Mouse (Mus musculus) gastrocnemius, postnatal 36 days (tissue): ENCODE data around the gene Mmp23. TPM values are rescaled to one million over a fixed set of nuclear protein-coding genes. Genes with fewer than 3 reads are reported as not detected.
"Not testable (repeated sequence)": the region's sequence is repeated elsewhere in the genome, so short reads cannot be mapped to it uniquely, and the experiment has no call there.

Experiments
- DNase-seq, 2 experiments: peaks; one replicate each; pipeline ENCODE4 v3.0.0; 2022
- intact Hi-C: fragments of 180-260 bp; cut with DNase I; formaldehyde crosslinking; loops from one replicate; pipeline ENCODE4 v1.15.1; 2025
- total RNA-seq, 2 experiments: library from RNA; stranded (reverse); gene quantifications; 2 replicates each; pipeline ENCODE4 v1.2.3; 2021

Gene Mmp23
- total RNA-seq, 2 experiments from 2014 or later: 2.2 to 3.5 TPM

DNA sequence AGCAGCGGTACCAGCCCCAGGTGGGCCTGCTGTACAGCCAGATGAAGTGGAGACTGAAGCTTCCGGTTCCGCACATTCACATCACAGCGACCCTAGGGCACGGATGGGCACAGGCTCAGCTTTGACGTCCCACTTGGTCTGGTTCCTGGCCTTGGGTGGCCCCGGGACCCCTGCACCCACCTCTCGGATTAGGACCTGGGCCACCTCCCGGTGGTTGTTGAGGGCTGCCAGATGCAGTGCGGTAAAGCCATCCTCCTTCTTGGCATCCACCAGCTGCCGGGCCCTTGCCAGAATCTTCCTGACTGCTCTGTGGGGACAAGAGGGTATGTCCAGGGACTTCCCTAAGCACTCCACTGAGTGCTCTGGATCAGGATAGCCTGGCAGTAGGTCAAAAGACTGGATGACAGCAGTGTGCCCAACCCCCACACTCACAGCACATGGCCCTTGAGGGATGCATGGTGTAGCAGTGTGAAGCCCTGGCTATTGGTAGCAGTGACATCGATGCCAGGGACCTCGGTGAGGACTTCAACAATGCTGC lies 3.1 kb upstream of the Mmp23 start:
- intact Hi-C loops: no loop called here

GRCm38 (mm10) chr4:155654456-155655298 lies 1.5 kb upstream of the Mmp23 start:
- no peak for DNase-seq
- intact Hi-C loops: no loop called here

More for the DNA sequence above, 3.1 kb upstream of the Mmp23 start:
- no peak for DNase-seq

DNA sequence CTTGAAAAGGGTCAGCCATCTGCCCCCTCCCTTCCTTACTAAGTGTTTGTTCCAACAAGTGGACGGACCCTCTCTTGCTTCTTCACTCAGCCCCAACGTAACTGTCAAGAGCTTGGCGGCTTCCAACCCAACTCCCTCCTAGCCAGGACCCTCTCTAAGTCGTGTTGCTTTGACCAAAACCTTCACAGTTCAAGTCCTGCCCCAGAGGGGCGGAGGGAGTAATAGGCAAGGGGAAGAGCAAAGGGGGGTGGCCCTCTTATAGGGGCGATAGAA lies 935 bp upstream of the Mmp23 start:
- DNase-seq: no peak
- intact Hi-C loops: no loop called here

DNA sequence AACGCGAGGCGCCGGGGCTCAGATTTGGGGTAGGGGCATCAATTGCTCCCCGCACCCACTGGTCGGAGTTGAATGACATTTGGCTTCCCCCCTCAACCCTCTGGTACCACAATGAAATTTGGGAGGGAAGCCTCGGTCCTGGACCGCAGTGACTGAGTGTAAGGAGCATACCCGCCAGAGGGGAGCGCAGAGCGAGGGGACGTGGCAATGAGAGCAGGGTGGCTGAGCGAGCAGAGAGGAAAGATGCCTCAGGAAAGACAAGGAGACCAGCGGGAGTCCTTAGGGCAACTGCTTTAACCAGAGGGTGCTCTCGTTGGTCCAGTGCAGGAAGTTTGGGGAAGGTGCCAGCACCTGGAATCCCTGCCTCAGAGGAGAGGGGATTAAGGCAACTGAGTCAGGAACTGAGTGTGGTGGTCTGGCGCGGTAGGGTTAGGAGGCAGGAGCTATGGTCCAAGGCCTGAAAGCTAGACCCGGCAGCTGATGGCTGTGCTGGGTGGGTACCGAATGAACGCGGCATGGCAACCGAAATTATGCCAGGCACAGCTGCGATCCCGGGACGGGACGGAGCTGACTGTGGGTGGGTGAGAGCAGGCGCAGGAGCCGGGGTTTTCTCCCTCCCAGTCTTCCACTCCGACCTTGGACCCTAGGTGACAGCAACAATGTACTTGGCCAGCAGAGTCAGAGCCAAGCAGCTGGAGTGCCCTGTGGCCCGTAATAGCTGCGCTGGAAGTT lies 433 bp upstream of the Mmp23 start:
- intact Hi-C loops: no loop called here
- no peak for DNase-seq

DNA sequence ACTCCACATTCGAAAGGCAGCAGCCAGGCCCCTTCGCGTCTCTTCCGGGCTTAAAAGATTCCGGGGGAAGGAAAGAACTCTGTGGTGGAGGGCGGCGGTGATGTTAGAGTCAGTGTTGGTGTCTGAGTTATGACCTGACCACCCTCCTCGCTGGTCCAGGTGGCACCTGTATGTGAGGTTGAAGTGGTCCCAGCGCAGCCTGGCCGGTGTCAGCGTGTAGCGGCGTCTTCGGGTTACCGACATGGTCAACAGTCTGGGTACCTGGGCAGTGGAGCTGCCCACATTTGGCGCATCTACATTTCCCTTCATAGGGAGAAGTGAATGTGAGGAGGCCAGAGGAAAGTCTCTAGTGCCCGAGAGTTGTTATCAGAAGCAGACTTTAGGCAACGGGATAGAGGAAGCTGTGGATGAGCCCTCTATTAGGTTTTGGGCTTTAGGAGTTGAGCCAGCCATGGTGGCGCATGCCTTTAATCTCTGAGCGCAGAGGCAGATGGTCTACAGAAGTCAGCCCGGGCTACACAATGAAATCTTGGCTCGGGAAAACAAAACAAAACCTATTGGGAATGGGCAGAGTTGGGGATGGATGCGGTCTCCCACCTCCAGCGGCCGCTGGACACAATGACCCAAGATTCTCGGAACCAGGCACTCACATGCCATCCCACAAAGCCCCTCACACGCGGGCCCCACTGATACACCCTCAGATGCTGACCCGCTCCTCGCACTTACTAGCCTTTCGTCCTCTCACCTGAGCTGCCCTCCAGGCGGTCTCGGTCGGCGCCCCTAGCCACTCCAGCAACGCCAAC lies 700 bp downstream of the Mmp23 start:
- intact Hi-C loops: no loop called here
- no peak for DNase-seq

- intact Hi-C loops: no loop called here
- no peak for DNase-seq
These were observed 1.5 kb downstream of the Mmp23 start for GRCm38 (mm10) chr4:155651553-155652269.

GRCm38 (mm10) chr4:155649355-155649754 lies 3.8 kb downstream of the Mmp23 start:
- intact Hi-C loops: no loop called here
- no peak for DNase-seq

DNA sequence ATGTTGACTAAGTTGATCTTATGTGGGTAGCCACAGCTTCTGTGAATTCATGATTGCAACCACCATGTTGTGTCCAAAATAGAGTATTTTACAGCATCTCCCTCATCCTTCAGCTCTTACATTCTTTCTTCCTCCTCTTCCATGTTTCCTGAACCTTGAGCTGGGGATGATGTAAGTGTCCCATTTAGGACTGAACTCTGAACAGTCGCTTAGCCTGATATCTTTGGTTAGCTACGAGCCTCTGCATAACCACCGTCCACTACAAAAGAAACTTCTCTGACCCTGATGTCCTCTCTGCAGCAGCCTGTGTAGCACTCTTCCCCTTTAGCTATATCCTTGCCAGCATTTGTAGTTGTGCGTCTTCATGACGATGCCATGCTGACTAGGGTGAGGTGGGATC lies 7.5 kb downstream of the Mmp23 start:
- intact Hi-C loops: no loop called here
- DNase-seq: no peak

GRCm38 (mm10) chr4:155645308-155645707 lies 7.9 kb downstream of the Mmp23 start, which contains the start of gene Gm10563:
Gene Gm10563, minus strand, starts transcription at chr4:155645408.
- intact Hi-C loops, DNase-seq: not testable (repeated sequence)

- intact Hi-C loops: no loop called here
- DNase-seq: no peak
These were observed 9.7 kb downstream of the Mmp23 start for GRCm38 (mm10) chr4:155643531-155643930.

- no peak for DNase-seq
- intact Hi-C loops: loop anchor here (5.0 kb wide), 1 partner anchor 116 kb away; no protein-coding TSS in a partner anchor
These were observed 17.3 kb downstream of the Mmp23 start for GRCm38 (mm10) chr4:155635766-155636499.

- no peak for DNase-seq
- intact Hi-C loops: no loop called here
These were observed 22.9 kb downstream of the Mmp23 start for GRCm38 (mm10) chr4:155630267-155630666.

GRCm38 (mm10) chr4:155624338-155625291 lies 28.6 kb downstream of the Mmp23 start, which contains the start of gene Cdk11b:
Gene Cdk11b, plus strand, starts transcription at chr4:155624854.
- intact Hi-C loops: no loop called here
- peak; percentile 89 to 92 for DNase-seq

- intact Hi-C loops: loop anchor here (10.0 kb wide), 1 partner anchor 514 kb away; no protein-coding TSS in a partner anchor
- DNase-seq: no peak
These were observed 34.9 kb downstream of the Mmp23 start for GRCm38 (mm10) chr4:155618321-155618720.

DNA sequence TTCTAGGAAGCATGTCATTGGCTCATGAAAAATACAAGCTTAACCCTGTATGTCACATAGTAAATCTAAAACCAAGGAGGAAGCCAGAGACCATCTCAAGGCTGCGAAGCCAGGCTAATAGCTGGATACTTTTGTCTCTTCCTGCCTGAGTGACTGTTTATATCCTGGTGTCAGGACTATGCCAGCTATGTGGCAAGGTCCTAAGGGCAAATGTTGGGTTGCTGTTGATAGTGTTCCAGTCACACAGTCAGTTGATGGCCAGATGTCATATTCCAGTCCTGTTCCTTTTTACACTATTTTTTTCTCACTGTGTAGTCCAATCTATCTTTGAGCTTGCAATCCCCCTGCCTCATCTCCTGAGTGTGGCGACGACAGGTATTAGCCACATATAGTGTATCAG lies 39.9 kb downstream of the Mmp23 start:
- no peak for DNase-seq
- intact Hi-C loops: loop anchor here (10.0 kb wide), 1 partner anchor 508 kb away; no protein-coding TSS in a partner anchor

DNA sequence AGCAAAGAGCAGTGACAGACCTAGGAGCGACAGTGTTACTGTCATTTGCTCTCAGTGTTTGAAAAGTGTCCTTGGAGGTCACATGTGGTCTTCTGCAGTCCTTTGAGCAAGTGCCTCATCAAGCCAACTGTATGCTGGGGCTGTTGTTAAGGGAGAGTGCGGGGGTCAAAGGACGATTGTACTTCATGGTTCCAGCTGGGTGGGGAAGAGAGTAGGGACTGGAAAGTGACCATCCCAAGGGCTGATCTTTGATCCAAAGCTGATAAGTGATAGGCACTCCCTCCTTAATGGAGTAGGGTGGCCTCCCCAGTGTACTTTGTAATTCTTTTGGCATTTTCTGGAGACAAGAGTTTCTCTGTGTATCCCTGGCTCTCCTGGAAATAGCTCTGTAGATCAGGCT lies 41.3 kb downstream of the Mmp23 start:
- DNase-seq: no peak
- intact Hi-C loops: loop anchor here (10.0 kb wide), 1 partner anchor 507 kb away; no protein-coding TSS in a partner anchor

GRCm38 (mm10) chr4:155606825-155607224 lies 46.4 kb downstream of the Mmp23 start:
- intact Hi-C loops: no loop called here
- DNase-seq: no peak

GRCm38 (mm10) chr4:155605132-155605531 lies 48.1 kb downstream of the Mmp23 start:
- intact Hi-C loops: no loop called here
- DNase-seq: no peak
